Mouse (Mus musculus) c-Kit-positive CD71-positive TER-119-negative erythroid progenitor cells, embryonic 14.5 days (primary cell): ENCODE data around the gene Natd1.
A peak's percentile ranks its signal among the peaks of the same experiment; 100 is the strongest.
"Not testable (repeated sequence)": the region's sequence is repeated elsewhere in the genome, so short reads cannot be mapped to it uniquely, and the experiment has no call there.

ENCODE experiments used
- DNase-seq: peaks from one replicate; pipeline ENCODE4 v3.0.0-alpha.2; 2013; ENCODE audit warnings: low read depth

The Natd1 gene

GRCm38 (mm10) chr11:60889861-60890260 lies 24.7 kb downstream of the Natd1 start:
- DNase-seq, result no peak

GRCm38 (mm10) chr11:60886986-60887385 lies 27.6 kb downstream of the Natd1 start:
- DNase-seq, result not testable (repeated sequence)

GRCm38 (mm10) chr11:60882386-60882785 lies 32.2 kb downstream of the Natd1 start:
- no peak for DNase-seq

- DNase-seq, result no peak
These were observed 34.0 kb downstream of the Natd1 start for GRCm38 (mm10) chr11:60880559-60880958.

- DNase-seq, result peak; percentile 66
These were observed 35.1 kb downstream of the Natd1 start for GRCm38 (mm10) chr11:60879423-60879822.

- peak; percentile 93 for DNase-seq
These were observed 35.8 kb downstream of the Natd1 start, which contains the start of gene Tmem11 for GRCm38 (mm10) chr11:60878675-60879294. TSS of gene Tmem11 (minus strand) at chr11:60879272.

- peak; percentile 46 for DNase-seq
These were observed 36.4 kb downstream of the Natd1 start for GRCm38 (mm10) chr11:60878056-60878612.

GRCm38 (mm10) chr11:60873101-60873500 lies 41.4 kb downstream of the Natd1 start:
- no peak for DNase-seq

GRCm38 (mm10) chr11:60871409-60871808 lies 43.1 kb downstream of the Natd1 start:
- DNase-seq, result no peak

- not testable (repeated sequence) for DNase-seq
These were observed 45.1 kb downstream of the Natd1 start for GRCm38 (mm10) chr11:60869471-60869870.

GRCm38 (mm10) chr11:60867904-60868303 lies 46.6 kb downstream of the Natd1 start:
- DNase-seq, result no peak

- DNase-seq, result no peak
These were observed 47.1 kb downstream of the Natd1 start for GRCm38 (mm10) chr11:60867456-60867855.

- DNase-seq, result no peak
These were observed 48.5 kb downstream of the Natd1 start for GRCm38 (mm10) chr11:60866021-60866420.

GRCm38 (mm10) chr11:60864916-60865315 lies 49.6 kb downstream of the Natd1 start:
- no peak for DNase-seq

- DNase-seq, result no peak
These were observed 50.4 kb downstream of the Natd1 start for GRCm38 (mm10) chr11:60864166-60864565.

GRCm38 (mm10) chr11:60863196-60863595 lies 51.4 kb downstream of the Natd1 start:
- no peak for DNase-seq

GRCm38 (mm10) chr11:60861993-60862392 lies 52.6 kb downstream of the Natd1 start:
- no peak for DNase-seq

- DNase-seq, result no peak
These were observed 58.0 kb downstream of the Natd1 start for GRCm38 (mm10) chr11:60856587-60856986.
